Mouse (Mus musculus) olfactory bulb, adult 2 months (tissue): Measurements from ENCODE around the gene Uba5. TPM values are rescaled to one million over a fixed set of nuclear protein-coding genes. Genes with fewer than 3 reads are reported as not detected.

Source experiments
- H3K27ac ChIP-seq: fragments of 200-500 bp; 2 replicates; pipeline ENCODE4 v1.5.1; 2012; ENCODE audit warnings: low read depth, low read length; ENCODE audit not compliant: insufficient read depth
- H3K4me1 ChIP-seq: fragments of 200-500 bp; 2 replicates; pipeline ENCODE4 v1.6.1; 2012; ENCODE audit warnings: low read length; ENCODE audit not compliant: control insufficient read depth, insufficient read depth
- H3K4me3 ChIP-seq: fragments of 200-500 bp; 2 replicates; pipeline ENCODE4 v1.5.1; 2012; ENCODE audit warnings: mild to moderate bottlenecking, low read depth, low read length, moderate library complexity; ENCODE audit not compliant: insufficient read depth
- CTCF ChIP-seq: fragments of 200-500 bp; IDR thresholded peaks from 2 replicates; pipeline ENCODE4 v1.5.1; 2012; ENCODE audit warnings: low read depth, mild to moderate bottlenecking, low read length, moderate library complexity; ENCODE audit not compliant: insufficient read depth
- POLR2A ChIP-seq: fragments of 200-500 bp; IDR thresholded peaks from 2 replicates; pipeline ENCODE4 v1.6.1; 2012; ENCODE audit warnings: mild to moderate bottlenecking, low read depth, low read length, moderate library complexity; ENCODE audit not compliant: insufficient read depth
- WGBS: fragments of 180-500 bp; shearing (Covaris S2); methylation state at CpG from one replicate; pipeline ENCODE4 v1.1.7; 2018; 5-methylcytosine and 5-hydroxymethylcytosine counted together
- polyA plus RNA-seq: library from polyadenylated mRNA; stranded (reverse); fragments of >200 nt; gene quantifications from 2 replicates; pipeline ENCODE4 v1.2.4, GENCODE M21; 2012; ENCODE audit warnings: low replicate concordance; ENCODE audit not compliant: missing spikeins, insufficient read depth, insufficient read length

Uba5 gene
- polyA plus RNA-seq, 1 experiment = not detected

DNA sequence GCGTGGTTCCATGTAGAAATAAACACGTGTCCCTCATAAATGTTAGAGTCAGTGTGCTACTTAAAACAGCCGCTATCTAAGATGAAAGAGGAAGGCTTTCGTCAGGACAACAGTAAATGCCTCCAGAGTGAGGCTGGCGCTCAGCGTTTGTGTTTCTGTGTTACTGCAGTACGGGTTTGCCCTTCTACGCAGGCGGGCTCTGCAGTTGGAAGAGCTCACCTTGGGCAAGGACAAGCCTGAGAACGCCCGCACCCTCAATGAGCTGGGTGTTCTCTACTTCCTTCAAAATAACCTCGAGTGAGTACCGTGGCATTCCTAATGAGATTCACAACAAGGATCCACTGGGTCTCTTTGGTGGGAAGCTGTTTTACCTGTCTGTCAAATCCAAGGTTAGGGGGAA is 24.7 kb downstream of the Uba5 start:
- H3K27ac ChIP-seq = no peak overlapping the region
- WGBS = 92% methylated on average over 13 of the region's 13 CpGs
- no peaks in the 10 kb centered on the region for H3K4me1 ChIP-seq
- TF ChIP-seq CTCF (no peak), POLR2A (no peak)
- H3K4me3 ChIP-seq = no peak overlapping the region

- TF ChIP-seq CTCF = peak; percentile 49; the same call in 1 of the 2 replicates
- no peak for TF ChIP-seq POLR2A
- 56% methylated on average over 24 of the region's 24 CpGs for WGBS
- Histone ChIP-seq H3K4me1 (no peaks in the 10 kb centered on the region), H3K27ac (no peak overlapping the region), H3K4me3 (no peak overlapping the region)
These were observed 27.5 kb downstream of the Uba5 start for GRCm38 (mm10) chr9:104035261-104036015.

DNA sequence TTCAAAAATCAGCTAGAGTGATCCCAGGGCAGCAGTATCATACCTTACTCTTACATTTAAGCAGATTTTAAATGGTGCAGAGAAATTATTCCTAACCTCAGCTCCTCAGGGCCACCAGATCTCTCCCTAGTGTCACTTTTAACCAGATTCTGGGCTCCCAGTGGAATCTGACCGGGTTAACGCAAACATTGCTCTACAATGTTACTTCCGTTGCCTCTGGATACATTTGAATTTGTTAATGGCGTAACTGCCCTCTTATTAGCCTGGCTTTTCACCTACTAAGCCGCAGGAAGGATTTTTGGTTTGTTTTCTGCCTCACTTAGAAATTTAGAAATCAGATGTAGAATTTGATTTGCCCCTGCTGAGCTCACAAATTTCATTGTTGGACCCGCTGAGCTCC is 28.2 kb downstream of the Uba5 start:
- H3K4me1 ChIP-seq = no peaks in the 10 kb centered on the region
- WGBS = 84% methylated on average over 6 of the region's 6 CpGs
- H3K27ac ChIP-seq = no peak overlapping the region
- TF ChIP-seq POLR2A (no peak), CTCF (no peak)
- H3K4me3 ChIP-seq = no peak overlapping the region

- TF ChIP-seq CTCF = no peak
- TF ChIP-seq POLR2A = no peak
- 87% methylated on average over 8 of the region's 8 CpGs for WGBS
- Histone ChIP-seq H3K4me1 (no peaks in the 10 kb centered on the region), H3K4me3 (no peak overlapping the region), H3K27ac (no peak overlapping the region)
These were observed 28.7 kb downstream of the Uba5 start for GRCm38 (mm10) chr9:104034231-104034630.

DNA sequence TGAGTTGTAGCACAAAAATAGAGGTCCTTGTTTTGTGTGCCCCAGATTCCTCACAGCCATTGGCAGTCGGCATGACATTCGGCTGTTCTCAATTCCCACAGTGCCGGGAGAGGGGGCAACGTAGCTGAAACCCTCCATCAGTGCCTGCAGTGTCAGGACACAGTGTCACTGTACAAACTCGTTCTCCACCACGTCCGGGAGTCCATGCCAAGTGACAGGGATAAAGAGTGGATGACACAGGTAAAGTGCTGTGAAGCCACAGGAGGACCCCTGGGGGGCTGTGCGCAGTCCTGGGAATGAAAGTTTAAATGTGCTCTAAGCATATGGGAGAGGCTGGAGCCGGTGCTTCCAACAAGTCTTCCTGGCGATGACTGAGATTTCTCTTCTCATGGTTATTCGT is 33.1 kb downstream of the Uba5 start:
- H3K4me1 ChIP-seq = no peaks in the 10 kb centered on the region
- H3K4me3 ChIP-seq = no peak overlapping the region
- no peak overlapping the region for H3K27ac ChIP-seq
- 85% methylated on average over 11 of the region's 11 CpGs for WGBS
- no peak for TF ChIP-seq POLR2A
- TF ChIP-seq CTCF = no peak

GRCm38 (mm10) chr9:104027186-104027585 is 35.7 kb downstream of the Uba5 start:
- no peak overlapping the region for H3K27ac ChIP-seq
- H3K4me3 ChIP-seq = no peak overlapping the region
- H3K4me1 ChIP-seq = no peaks in the 10 kb centered on the region
- no peak for TF ChIP-seq POLR2A
- no peak for TF ChIP-seq CTCF
- WGBS = 99% methylated on average over 8 of the region's 8 CpGs

- Histone ChIP-seq H3K27ac (no peak overlapping the region), H3K4me3 (no peak overlapping the region), H3K4me1 (no peaks in the 10 kb centered on the region)
- WGBS = 92% methylated on average over 10 of the region's 10 CpGs
- TF ChIP-seq CTCF = no peak
- no peak for TF ChIP-seq POLR2A
These were observed 41.9 kb downstream of the Uba5 start for GRCm38 (mm10) chr9:104021026-104021425.

DNA sequence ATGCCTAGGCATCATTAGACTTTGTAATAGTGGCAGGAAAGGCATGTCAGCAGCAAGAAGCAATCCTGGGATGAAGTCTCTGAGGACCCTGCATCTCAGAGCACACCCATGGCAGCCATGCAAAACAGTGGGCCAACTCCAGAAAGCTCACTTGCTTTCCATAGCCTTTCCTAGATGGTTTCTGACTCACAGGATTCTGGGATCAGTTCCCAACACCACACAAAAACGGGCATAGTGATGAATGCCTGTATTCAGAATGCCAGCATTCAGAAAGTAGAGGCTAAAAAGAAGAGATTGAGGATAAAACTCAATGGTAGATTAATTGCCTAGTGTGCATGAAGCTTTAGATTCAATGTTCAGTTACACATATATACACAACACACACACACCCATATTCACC is 48.4 kb downstream of the Uba5 start:
- TF ChIP-seq POLR2A = no peak
- no peak for TF ChIP-seq CTCF
- no peak overlapping the region for H3K27ac ChIP-seq
- WGBS = 43% methylated on average over 1 of the region's 1 CpGs

GRCm38 (mm10) chr9:104002913-104003330 is 60.0 kb downstream of the Uba5 start:
- TF ChIP-seq CTCF = peak; percentile 47; the same call in 1 of the 2 replicates
- no peak for TF ChIP-seq POLR2A
- 0% methylated on average over 37 of the region's 37 CpGs for WGBS

More for the DNA sequence above, 48.4 kb downstream of the Uba5 start:
- H3K4me1 ChIP-seq = no peaks in the 10 kb centered on the region
- H3K4me3 ChIP-seq = no peak overlapping the region

More at GRCm38 (mm10) chr9:104002913-104003330, 60.0 kb downstream of the Uba5 start:
- Histone ChIP-seq H3K27ac (peak overlapping the region; percentile 35; the same call in 1 of the 2 replicates), H3K4me3 (peak overlapping the region; percentile 71), H3K4me1 (0 out of 2 replicates have a peak, but pooled peaks cover 6% of the 10 kb centered on the region)
